Mouse (Mus musculus) embryonic facial prominence, embryonic 10.5 days (tissue): ENCODE data around the gene Sh3bgrl. TPM values are rescaled to one million over a fixed set of nuclear protein-coding genes. Genes with fewer than 3 reads are reported as not detected.

Experiments used
- DNase-seq: peaks from one replicate; pipeline ENCODE4 v3.0.0-alpha.2; 2017; ENCODE audit warnings: low spot score
- H3K27ac ChIP-seq: fragments of 300-500 bp; sonication (generic); replicated peaks from 2 replicates; pipeline ENCODE4 v1.5.1; 2016; ENCODE audit warnings: mild to moderate bottlenecking
- H3K27me3 ChIP-seq: fragments of 300-500 bp; sonication (generic); replicated peaks from 2 replicates; pipeline ENCODE4 v1.6.1; 2016; ENCODE audit warnings: low read depth, mild to moderate bottlenecking; ENCODE audit not compliant: poor library complexity, severe bottlenecking
- H3K36me3 ChIP-seq: fragments of 300-500 bp; sonication (generic); replicated peaks from 2 replicates; pipeline ENCODE4 v1.6.1; 2016; ENCODE audit warnings: mild to moderate bottlenecking, moderate library complexity
- H3K4me1 ChIP-seq: fragments of 300-500 bp; sonication (generic); 2 replicates; pipeline ENCODE4 v1.6.1; 2016
- H3K4me3 ChIP-seq: fragments of 300-500 bp; sonication (generic); 2 replicates; pipeline ENCODE4 v1.5.1; 2016; ENCODE audit warnings: mild to moderate bottlenecking, moderate library complexity
- H3K9me3 ChIP-seq: fragments of 300-500 bp; sonication (generic); 2 replicates; pipeline ENCODE4 v1.6.1; 2016; ENCODE audit warnings: mild to moderate bottlenecking
- WGBS: fragments of 180-500 bp; shearing (Covaris S2); methylation state at CpG from one replicate; pipeline ENCODE4 v1.1.7; 2016; 5-methylcytosine and 5-hydroxymethylcytosine counted together
- polyA plus RNA-seq: library from polyadenylated mRNA; unstranded; fragments of >200 nt; fragmentation: Nextera tagmentation; extraction: Ambion mirVana; gene quantifications from 2 replicates; pipeline ENCODE4 v1.2.1, GENCODE M21; 2016

Sh3bgrl gene
- polyA plus RNA-seq, 1 experiment from 2014 or later = 147 TPM

DNA sequence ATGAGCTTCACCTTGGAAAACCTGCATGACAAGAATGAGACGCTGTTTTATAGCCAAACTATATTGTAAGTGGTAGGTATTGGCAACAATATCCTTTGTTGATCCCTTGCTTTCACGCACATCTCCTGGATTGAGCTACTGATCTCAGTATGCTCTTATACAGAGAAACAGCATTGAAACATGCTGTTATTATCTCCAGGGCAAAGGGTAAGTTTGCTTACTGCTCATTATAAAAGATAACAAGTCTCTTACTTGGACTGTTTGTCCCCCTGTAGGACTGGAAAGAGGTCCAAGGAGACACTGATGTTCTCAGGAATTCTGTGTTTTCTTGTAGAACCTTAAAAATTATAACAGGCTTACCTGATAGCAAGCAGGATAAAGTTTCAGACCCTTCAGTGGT lies 41.7 kb downstream of the Sh3bgrl start:
- H3K27ac ChIP-seq = no peak overlapping the region
- no peak for DNase-seq
- no peaks in the 10 kb centered on the region for H3K4me1 ChIP-seq
- no peaks in the 10 kb centered on the region for H3K36me3 ChIP-seq
- H3K9me3 ChIP-seq = no peaks in the 10 kb centered on the region
- 86% methylated on average over 2 of the region's 2 CpGs for WGBS
- H3K4me3 ChIP-seq = no peak overlapping the region
- no peaks in the 10 kb centered on the region for H3K27me3 ChIP-seq

DNA sequence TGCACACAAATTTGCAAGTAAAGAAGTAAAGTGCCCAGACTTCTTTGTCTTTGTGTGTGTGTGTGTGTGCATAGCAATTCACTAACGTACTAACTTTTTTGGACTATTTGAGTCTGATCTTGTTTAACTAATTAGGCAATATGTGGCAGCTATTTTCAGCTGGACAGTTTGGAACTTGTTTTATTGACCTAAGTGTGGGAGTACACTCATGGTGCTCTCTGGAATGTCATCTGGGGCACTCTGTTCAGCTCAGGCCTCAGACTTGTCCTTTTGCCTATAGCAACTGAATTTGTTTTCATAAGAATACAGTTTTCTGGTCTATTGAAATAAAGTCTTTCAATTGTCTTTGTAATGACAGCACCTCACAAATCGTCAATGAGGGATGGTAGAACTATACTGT lies 42.1 kb downstream of the Sh3bgrl start:
- 81% methylated on average over 2 of the region's 2 CpGs for WGBS
- Histone ChIP-seq H3K4me3 (no peak overlapping the region), H3K36me3 (no peaks in the 10 kb centered on the region), H3K27me3 (no peaks in the 10 kb centered on the region), H3K4me1 (no peaks in the 10 kb centered on the region), H3K9me3 (no peaks in the 10 kb centered on the region), H3K27ac (no peak overlapping the region)
- DNase-seq = no peak

DNA sequence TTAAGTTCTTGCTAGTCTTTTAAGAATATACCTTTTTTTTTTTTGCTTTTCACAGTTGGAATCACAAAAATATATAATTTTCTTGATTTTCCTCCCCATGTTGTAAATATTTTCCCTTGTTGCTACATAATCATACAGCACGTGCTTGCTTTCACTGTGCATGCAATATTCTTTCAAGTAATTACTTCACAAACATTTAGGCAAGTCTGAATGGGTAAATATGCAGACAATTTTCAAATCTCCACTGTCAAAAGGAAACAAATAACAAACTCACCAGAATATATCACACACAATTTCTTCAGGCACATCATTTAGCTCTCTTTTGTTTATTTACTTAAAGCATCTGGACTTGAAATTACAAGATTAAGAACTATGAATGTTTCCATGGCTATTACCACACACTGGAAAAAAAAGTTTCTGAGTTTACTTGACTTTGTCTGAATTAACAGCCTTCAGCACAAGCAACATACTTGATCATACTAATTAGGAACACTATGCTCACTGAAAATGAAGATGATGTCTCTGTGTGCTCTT lies 46.2 kb downstream of the Sh3bgrl start:
- Histone ChIP-seq H3K9me3 (no peaks in the 10 kb centered on the region), H3K4me1 (no peaks in the 10 kb centered on the region), H3K4me3 (no peak overlapping the region), H3K27ac (no peak overlapping the region), H3K27me3 (no peaks in the 10 kb centered on the region), H3K36me3 (no peaks in the 10 kb centered on the region)
- no peak for DNase-seq
- 85% methylated on average over 1 of the region's 1 CpGs for WGBS

DNA sequence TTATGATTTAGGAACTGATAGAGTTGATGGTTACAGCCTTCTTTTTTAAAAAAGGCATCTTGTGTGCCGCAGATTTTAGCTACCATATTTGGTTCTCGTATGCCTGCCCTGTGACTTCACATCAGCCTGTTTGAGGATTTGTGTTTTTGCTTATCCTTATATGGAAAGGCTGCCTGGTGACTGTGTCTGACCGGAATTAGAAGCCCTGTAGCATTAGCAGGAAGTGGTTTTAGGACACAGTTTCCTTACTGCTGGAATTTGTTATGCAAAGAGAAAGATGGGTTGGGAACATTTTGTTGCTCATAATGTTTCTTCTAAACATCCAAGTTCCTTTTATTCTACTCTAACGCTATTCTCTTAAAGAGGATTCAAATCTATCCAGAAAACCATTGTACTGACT lies 47.1 kb downstream of the Sh3bgrl start:
- Histone ChIP-seq H3K4me3 (no peak overlapping the region), H3K9me3 (no peaks in the 10 kb centered on the region), H3K4me1 (no peaks in the 10 kb centered on the region), H3K27me3 (no peaks in the 10 kb centered on the region), H3K36me3 (no peaks in the 10 kb centered on the region), H3K27ac (no peak overlapping the region; the same call in 1 of the 2 replicates)
- WGBS = 64% methylated on average over 4 of the region's 4 CpGs
- no peak for DNase-seq

DNA sequence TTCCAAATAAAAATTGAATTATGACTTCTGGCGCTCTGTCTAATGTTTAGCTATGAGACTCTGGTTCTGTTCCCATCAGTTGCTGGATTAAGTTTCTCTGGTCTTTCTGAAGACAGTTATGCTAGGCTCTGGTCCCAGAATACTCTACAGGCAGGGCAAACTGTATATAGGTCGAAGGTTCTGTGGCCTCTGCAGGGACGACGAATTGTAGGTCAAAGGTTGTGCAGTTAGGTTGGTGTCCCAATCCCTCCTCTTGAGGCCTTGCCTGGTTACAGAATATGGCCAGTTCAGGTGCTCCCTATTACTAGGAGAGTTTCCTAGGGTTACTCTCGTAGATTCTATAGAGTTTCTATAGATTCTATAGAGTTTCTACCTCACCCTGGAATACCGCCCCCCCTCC lies 50.6 kb downstream of the Sh3bgrl start:
- no peaks in the 10 kb centered on the region for H3K36me3 ChIP-seq
- no peaks in the 10 kb centered on the region for H3K27me3 ChIP-seq
- no peak overlapping the region for H3K4me3 ChIP-seq
- WGBS = 81% methylated on average over 6 of the region's 6 CpGs
- H3K4me1 ChIP-seq = no peaks in the 10 kb centered on the region
- no peaks in the 10 kb centered on the region for H3K9me3 ChIP-seq
- no peak overlapping the region for H3K27ac ChIP-seq
- DNase-seq = no peak

DNA sequence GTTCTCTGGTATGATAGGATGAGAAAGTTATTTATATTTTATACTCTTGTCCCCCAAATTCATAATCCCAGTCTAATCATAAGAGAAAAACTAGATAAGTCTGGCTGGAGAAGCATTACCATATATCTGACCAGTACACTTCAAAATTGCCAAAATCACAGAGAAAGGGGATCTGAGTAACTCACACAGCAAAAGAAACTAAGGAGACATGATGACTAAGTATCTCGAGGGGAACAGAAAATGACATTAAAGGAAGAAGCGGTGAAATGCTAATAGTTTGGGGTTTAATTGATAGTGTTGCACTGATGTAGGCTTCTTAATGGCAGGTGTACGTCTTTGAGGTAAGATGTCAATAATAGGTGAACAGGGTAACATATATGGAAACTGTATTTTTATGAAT lies 51.9 kb downstream of the Sh3bgrl start:
- no peak overlapping the region for H3K27ac ChIP-seq
- no peaks in the 10 kb centered on the region for H3K36me3 ChIP-seq
- H3K27me3 ChIP-seq = no peaks in the 10 kb centered on the region
- WGBS = 92% methylated on average over 3 of the region's 3 CpGs
- H3K4me1 ChIP-seq = no peaks in the 10 kb centered on the region
- H3K4me3 ChIP-seq = no peak overlapping the region
- H3K9me3 ChIP-seq = no peaks in the 10 kb centered on the region
- no peak for DNase-seq

DNA sequence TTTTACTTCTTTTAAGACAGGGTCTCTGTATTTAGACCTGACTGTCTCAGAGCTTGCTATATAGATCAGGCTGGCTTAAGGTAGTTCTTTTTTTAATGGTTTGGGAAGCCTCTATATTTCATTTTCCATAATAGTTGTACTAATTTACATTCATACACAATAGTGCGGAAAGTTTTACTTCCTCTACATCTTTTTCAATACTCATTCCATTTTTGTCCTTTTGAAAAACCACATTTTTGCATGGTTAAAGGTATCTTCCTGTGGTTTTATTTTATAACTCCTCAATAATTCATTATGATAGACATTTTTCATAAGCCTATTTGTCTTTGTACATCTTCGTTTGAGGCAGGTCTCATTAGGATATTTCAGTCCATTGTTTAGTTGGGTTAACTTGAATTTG lies 56.1 kb downstream of the Sh3bgrl start:
- Histone ChIP-seq H3K9me3 (no peaks in the 10 kb centered on the region), H3K27ac (no peak overlapping the region), H3K4me3 (no peak overlapping the region), H3K27me3 (no peaks in the 10 kb centered on the region), H3K36me3 (peaks cover 9% of the 10 kb centered on the region), H3K4me1 (no peaks in the 10 kb centered on the region)
- WGBS = 89% methylated on average over 2 of the region's 2 CpGs
- no peak for DNase-seq

DNA sequence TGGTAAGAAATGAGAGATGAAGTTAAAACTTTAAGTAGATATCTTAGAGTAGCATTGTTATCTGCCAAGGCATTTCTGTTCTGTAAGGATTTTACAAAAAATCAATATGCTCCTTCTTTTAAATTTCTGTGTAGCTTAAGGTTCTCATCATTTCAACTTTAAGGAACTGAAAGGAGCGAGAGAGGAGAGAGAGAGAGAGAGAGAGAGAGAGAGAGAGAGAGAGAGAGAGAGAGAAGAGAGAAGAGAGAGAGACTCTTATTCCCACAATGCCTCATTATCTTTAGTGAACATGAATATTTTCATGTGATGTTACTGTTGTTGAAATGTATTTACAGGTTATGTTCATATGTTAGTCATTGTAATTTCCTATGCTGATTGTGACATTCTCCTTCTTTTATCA lies 65.2 kb downstream of the Sh3bgrl start:
- WGBS = 77% methylated on average over 1 of the region's 1 CpGs
- H3K4me3 ChIP-seq = no peak overlapping the region
- DNase-seq = no peak

DNA sequence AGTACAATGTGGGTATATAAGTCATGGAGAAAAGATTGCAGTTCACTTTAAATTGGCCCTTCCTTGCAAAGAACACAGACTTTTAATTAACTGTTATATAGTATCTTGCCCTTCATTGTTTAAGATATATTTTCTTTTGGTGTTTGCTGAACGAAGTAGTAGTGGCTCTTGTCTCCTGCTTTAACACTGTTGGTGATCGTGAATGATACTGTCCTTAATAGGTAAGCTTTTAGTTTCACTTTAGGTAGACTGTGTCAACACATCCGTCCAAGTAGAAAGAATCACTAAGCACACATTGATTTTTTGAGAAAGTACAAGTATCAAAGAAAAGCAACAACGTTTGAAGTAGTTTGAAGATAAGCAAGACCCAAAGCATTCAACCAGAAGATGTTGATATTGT lies 65.7 kb downstream of the Sh3bgrl start:
- Histone ChIP-seq H3K4me3 (no peak overlapping the region), H3K4me1 (no peaks in the 10 kb centered on the region), H3K9me3 (no peaks in the 10 kb centered on the region), H3K36me3 (no peaks in the 10 kb centered on the region; the same call in 1 of the 2 replicates), H3K27me3 (no peaks in the 10 kb centered on the region), H3K27ac (no peak overlapping the region)
- DNase-seq = no peak
- 84% methylated on average over 4 of the region's 4 CpGs for WGBS

More for the DNA sequence above, 65.2 kb downstream of the Sh3bgrl start:
- no peaks in the 10 kb centered on the region for H3K9me3 ChIP-seq
- no peaks in the 10 kb centered on the region for H3K4me1 ChIP-seq
- no peaks in the 10 kb centered on the region for H3K27me3 ChIP-seq
- no peaks in the 10 kb centered on the region; the same call in 1 of the 2 replicates for H3K36me3 ChIP-seq
- no peak overlapping the region for H3K27ac ChIP-seq

DNA sequence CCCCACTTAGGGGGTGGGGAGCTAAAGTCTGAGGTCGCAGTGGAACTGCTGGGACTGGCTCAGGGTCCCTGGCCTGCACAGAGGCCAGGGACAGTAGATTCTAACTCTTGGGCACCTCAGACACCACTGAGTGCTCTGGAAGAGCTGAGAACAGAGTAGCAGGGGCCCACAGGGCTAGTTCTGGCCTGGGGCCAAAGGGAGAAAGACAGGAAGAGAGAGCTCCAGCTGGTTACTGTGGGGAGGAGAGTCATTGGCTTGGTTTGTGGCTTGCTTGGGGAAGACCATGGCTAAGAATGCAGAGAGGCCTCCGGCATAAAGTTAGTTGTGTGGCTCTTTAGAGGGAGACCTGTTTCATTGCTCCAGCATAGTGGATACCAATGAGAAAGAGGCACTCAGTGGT lies 79.9 kb downstream of the Sh3bgrl start:
- whole genome bisulfite sequencing = 72% methylated on average over 2 of the region's 2 CpGs
- no peak for DNase-seq

DNA sequence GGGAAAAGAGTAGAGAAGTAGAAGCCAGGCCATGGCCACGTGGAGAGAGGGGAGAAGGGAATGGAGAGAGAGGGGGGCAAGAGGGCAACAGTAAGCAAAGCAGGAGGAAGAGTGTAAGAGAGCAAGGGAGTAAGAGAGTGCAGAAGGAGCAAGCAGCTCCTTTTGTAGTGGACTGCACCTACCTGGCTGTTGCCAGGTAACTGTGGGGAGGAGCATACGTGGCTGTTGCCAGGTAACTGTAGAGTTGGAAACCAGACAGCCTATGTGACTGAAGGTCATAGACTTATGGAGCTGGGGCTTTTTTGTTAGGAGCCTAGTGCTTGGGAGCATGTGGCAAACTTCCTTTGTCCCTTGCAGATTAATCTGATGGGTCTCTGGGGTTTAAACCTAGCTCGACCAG lies 80.3 kb downstream of the Sh3bgrl start:
- Histone ChIP-seq H3K4me1 (no peaks in the 10 kb centered on the region), H3K9me3 (no peaks in the 10 kb centered on the region), H3K27ac (no peak overlapping the region), H3K36me3 (no peaks in the 10 kb centered on the region), H3K27me3 (no peaks in the 10 kb centered on the region), H3K4me3 (no peak overlapping the region)
- no peak for DNase-seq
- WGBS = 36% methylated on average over 3 of the region's 3 CpGs

More for the DNA sequence above, 79.9 kb downstream of the Sh3bgrl start:
- Histone ChIP-seq H3K4me3 (no peak overlapping the region), H3K9me3 (no peaks in the 10 kb centered on the region), H3K36me3 (no peaks in the 10 kb centered on the region), H3K27me3 (no peaks in the 10 kb centered on the region), H3K27ac (no peak overlapping the region), H3K4me1 (no peaks in the 10 kb centered on the region)

DNA sequence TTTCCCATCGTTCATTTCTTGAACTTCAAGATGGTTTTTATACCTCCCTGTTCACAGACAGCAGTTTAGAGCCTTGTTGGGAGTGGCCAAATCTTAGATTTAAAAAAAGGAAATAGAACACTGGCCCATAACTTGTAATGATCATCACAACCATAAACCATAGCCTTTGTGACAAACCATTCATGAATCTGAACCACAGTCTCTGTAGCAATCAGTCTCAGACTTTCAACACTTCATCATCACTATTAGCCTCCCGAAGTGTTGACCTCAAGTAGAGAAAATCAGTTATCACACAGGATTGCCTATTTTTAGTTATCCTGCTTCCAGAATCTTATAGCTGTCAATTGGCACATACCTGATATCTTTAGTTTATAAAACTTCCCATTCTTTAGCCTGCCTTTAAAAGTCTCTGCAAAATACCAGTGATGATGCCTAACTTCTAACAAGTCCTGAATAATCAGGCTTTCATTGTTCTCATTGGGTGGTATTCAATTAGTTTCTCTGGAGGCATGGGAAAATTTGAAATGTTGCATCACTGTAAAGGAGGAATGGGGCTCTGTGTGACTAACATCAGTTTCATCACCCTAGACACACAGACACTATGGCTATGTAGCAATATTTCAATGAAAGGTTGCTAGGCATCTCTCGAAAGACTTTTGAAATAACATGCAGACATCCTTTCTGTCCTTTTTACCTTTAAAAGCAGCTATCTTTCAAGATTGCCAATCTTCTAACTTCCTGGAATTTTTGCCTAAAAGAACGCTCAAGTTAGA lies 89.7 kb downstream of the Sh3bgrl start:
- DNase-seq = no peak
- no peaks in the 10 kb centered on the region for H3K4me1 ChIP-seq
- 84% methylated on average over 4 of the region's 4 CpGs for WGBS
- no peaks in the 10 kb centered on the region for H3K27me3 ChIP-seq
- no peak overlapping the region for H3K27ac ChIP-seq
- H3K9me3 ChIP-seq = no peaks in the 10 kb centered on the region
- no peaks in the 10 kb centered on the region for H3K36me3 ChIP-seq
- no peak overlapping the region for H3K4me3 ChIP-seq

DNA sequence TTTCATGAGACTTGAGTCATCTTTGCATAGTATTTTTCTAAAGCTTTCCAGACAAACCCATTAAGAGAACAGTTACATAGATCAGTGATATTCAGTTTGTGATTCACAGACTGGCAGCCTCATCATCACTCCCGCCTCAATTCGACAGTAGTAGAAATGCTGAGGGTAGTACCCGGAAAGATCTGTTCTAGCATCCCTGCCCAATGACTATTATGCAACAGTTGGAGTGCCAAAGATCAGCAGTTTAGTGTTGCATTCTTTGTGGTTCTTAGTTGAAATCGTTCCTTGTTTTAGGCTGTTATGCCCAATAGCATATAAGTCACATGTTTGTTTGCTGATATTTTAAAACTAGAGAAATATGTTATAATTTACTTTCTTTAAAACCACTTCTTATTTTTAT lies 94.4 kb downstream of the Sh3bgrl start:
- no peak overlapping the region for H3K27ac ChIP-seq
- no peak for DNase-seq
- no peaks in the 10 kb centered on the region for H3K27me3 ChIP-seq
- no peaks in the 10 kb centered on the region for H3K36me3 ChIP-seq
- no peaks in the 10 kb centered on the region for H3K9me3 ChIP-seq
- no peak overlapping the region for H3K4me3 ChIP-seq
- 89% methylated on average over 4 of the region's 4 CpGs for WGBS
- no peaks in the 10 kb centered on the region for H3K4me1 ChIP-seq
